Mouse (Mus musculus) bone marrow, adult 2 months (tissue): ENCODE measurements around the gene Zfp617.

Experiments used
- CTCF ChIP-seq: fragments of 200-500 bp; IDR thresholded peaks from 2 replicates; pipeline ENCODE4 v1.5.1; 2011; ENCODE audit warnings: low read length, control low read depth; ENCODE audit not compliant: control insufficient read depth, insufficient read depth
- POLR2A ChIP-seq: fragments of 200-500 bp; IDR thresholded peaks from 2 replicates; pipeline ENCODE4 v1.6.1; 2011; ENCODE audit warnings: low read depth, mild to moderate bottlenecking, control low read depth, low read length, borderline replicate concordance; ENCODE audit not compliant: control insufficient read depth

DNA sequence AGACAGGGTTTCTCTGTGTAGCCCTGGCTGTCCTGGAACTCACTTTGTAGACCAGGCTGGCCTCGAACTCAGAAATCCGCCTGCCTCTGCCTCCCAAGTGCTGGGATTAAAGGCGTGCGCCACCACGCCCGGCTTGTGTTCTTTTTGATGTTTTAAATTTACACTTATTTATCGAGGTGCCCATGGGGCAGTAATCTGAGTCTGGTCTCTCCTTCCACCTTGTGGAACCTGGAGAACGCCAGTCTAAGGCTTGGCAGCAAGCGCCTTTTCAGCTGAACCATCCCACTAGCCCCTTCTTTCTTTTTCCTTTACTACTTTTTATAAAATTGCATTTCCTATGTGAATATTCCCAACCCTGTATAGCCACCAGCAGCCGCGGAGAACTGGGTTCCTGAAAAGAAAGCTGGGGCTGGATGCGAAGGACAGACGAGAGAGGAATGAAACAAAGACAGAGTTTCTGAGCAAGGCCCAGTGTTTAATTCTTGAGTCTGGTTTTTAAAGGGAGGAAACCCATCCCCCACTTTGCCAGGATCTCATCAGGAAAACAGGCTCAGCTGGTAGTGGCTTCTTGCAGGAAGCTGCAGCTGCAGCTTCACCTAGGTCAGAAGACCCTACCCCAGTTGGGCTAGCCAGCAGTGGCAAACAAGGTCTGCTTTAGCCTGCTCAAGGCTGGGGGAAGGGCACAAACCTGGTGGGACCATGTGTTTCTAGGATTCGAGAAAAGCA, 43.2 kb downstream of the Zfp617 start:
- TF ChIP-seq CTCF (no peak), POLR2A (no peak)
